Mouse (Mus musculus): ENCODE data around the gene Cntn4. TPM values are rescaled to one million over a fixed set of nuclear protein-coding genes. Genes with fewer than 3 reads are reported as not detected.

The Cntn4 gene
- polyA plus RNA-seq, 1 experiment = 13.2 TPM

DNA sequence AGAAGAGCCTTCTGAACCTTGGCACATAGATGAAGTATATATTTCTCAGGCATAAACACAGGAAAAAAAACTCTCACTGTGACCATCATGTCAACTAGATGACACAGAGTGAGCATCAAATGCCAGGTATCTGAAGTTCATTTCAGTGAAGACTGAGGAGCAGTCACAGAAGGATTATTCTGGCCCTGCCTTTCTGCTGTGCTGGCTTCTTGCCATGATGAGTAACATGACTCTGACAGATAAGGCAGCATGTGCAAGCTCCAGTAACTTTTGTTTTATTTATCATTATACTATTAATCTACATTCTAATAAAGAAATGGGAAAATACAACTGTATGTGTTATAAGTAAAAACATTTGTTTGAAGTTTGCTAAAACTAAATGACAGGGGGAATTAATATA lies 529.9 kb downstream of the Cntn4 start:
- TF ChIP-seq CTCF (IDR thresholded peaks at IDR 0.05; ENCODE audit: borderline replicate concordance, insufficient read depth, low read depth, low read length) (no peak), POLR2A (IDR thresholded peaks at IDR 0.05; ENCODE audit: borderline replicate concordance, insufficient read depth, low read length) (no peak)
- Histone ChIP-seq H3K27me3 (ENCODE audit: control insufficient read depth, insufficient read depth, low read length) (no peaks in the 10 kb centered on the region), H3K4me3 (replicated peaks; ENCODE audit: insufficient read depth, low read depth, low read length) (no peak overlapping the region), H3K27ac (ENCODE audit: insufficient read depth, low read length) (no peak overlapping the region), H3K4me1 (ENCODE audit: control insufficient read depth, insufficient read depth, low read length) (no peaks in the 10 kb centered on the region)
- peak in 1 of 2 experiments; percentile 39 for DNase-seq

GRCm38 (mm10) chr6:106213071-106213470 lies 535.6 kb downstream of the Cntn4 start:
- no peak overlapping the region for H3K4me3 ChIP-seq (replicated peaks; ENCODE audit: insufficient read depth, low read depth, low read length)
- no peaks in the 10 kb centered on the region for H3K27me3 ChIP-seq (ENCODE audit: control insufficient read depth, insufficient read depth, low read length)
- no peak for DNase-seq
- H3K27ac ChIP-seq (ENCODE audit: insufficient read depth, low read length) = no peak overlapping the region
- 96% methylated on average over 4 of the region's 4 CpGs for WGBS
- H3K4me1 ChIP-seq (ENCODE audit: control insufficient read depth, insufficient read depth, low read length) = no peaks in the 10 kb centered on the region
- TF ChIP-seq POLR2A (IDR thresholded peaks at IDR 0.05; ENCODE audit: borderline replicate concordance, insufficient read depth, low read length) (no peak), CTCF (IDR thresholded peaks at IDR 0.05; ENCODE audit: borderline replicate concordance, insufficient read depth, low read depth, low read length) (no peak)

DNA sequence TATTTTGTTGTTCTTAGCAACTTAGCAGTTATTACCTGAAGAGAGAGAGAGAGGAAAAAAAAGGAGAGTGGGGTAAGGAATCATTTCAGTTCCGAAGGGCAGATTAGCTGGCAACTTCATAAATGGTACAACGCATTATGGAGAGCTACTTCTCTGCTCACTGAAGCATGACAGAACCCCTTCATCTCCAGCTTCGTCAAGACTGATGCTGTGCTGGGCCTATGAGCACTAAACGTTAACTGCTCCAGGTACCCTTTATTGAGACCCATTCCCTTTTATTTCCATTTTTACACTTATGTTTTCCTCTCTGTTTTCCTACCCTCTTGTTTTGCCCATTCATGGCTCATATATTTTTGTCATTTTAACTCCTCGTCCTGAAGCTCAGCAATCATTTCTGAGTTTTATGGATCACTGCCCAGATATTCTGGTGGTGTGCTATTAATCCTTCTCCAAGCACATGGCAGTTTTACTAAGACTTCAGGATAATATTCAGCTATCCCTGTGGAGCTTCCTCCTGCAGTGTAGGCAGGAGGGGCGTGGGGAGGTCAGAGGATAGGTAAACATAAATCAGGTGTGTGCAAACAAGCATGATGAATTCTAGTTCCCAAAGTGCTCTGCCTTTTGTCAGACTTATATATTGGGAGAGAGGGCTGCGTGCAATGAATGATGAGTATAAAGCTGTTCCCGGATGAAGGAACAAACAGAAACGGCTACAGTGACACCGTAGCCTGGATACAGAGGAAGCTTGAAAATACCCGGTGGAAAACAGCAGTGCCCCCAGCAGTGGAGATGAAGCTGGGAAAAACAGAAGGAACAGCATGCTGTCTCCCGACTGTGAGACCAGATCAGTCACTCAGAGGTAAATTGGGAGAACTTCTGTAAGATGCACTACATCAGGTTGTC lies 559.8 kb downstream of the Cntn4 start:
- H3K4me1 ChIP-seq (ENCODE audit: control insufficient read depth, insufficient read depth, low read length) = no peaks in the 10 kb centered on the region
- DNase-seq = peak in 1 of 2 experiments; percentile 8
- WGBS = 52% methylated on average over 12 of the region's 12 CpGs

DNA sequence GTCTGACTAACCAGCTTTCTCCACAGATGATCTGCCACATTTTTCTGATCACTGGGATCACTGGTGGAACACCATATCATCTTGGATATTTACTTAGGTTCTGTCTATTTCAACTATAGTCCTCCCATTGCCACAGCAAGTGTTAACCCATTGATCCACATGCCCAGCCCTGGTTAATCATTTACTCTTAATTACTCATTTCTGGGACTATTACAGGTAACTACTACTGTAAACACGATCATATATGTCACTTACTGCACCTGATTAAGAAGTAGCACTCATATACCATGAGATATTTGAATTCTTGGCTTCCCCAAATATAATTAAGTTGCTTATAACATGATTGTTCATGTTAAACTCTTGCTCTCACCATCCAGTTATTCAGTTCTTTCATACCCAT lies 564.1 kb downstream of the Cntn4 start:
- no peaks in the 10 kb centered on the region for H3K27me3 ChIP-seq (ENCODE audit: control insufficient read depth, insufficient read depth, low read length)
- no peak overlapping the region for H3K4me3 ChIP-seq (replicated peaks; ENCODE audit: insufficient read depth, low read depth, low read length)
- DNase-seq = no peak
- no peaks in the 10 kb centered on the region for H3K4me1 ChIP-seq (ENCODE audit: control insufficient read depth, insufficient read depth, low read length)
- 85% methylated on average over 1 of the region's 1 CpGs for WGBS
- TF ChIP-seq POLR2A (IDR thresholded peaks at IDR 0.05; ENCODE audit: borderline replicate concordance, insufficient read depth, low read length) = no peak
- no peak for TF ChIP-seq CTCF (IDR thresholded peaks at IDR 0.05; ENCODE audit: borderline replicate concordance, insufficient read depth, low read depth, low read length)
- no peak overlapping the region for H3K27ac ChIP-seq (ENCODE audit: insufficient read depth, low read length)

More for the DNA sequence above, 559.8 kb downstream of the Cntn4 start:
- no peak overlapping the region for H3K27ac ChIP-seq (ENCODE audit: insufficient read depth, low read length)
- TF ChIP-seq POLR2A (IDR thresholded peaks at IDR 0.05; ENCODE audit: borderline replicate concordance, insufficient read depth, low read length) (no peak), CTCF (IDR thresholded peaks at IDR 0.05; ENCODE audit: borderline replicate concordance, insufficient read depth, low read depth, low read length) (no peak)
- H3K4me3 ChIP-seq (replicated peaks; ENCODE audit: insufficient read depth, low read depth, low read length) = no peak overlapping the region
- no peaks in the 10 kb centered on the region for H3K27me3 ChIP-seq (ENCODE audit: control insufficient read depth, insufficient read depth, low read length)

DNA sequence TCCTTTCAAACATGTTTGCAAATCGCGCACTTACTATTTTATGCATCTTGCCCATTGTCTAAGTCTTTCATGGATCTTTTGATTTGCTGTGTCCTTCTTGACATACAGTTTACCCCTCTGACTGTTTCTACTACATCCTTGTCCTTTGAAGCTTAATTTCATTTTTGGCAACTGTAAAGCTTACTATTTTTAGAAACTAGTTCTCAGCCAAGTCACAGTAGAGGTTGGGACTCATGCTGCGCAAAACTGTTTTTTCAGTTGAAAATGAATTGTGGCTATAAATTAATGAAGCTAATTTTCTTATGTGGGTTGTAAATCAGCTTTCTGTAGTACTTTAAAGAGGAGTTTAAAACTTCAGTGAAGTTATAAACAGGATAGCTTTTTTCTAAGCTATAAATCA lies 585.9 kb downstream of the Cntn4 start:
- Histone ChIP-seq H3K4me1 (ENCODE audit: control insufficient read depth, insufficient read depth, low read length) (peaks cover 9% of the 10 kb centered on the region; the same call in 1 of the 2 replicates), H3K27ac (ENCODE audit: insufficient read depth, low read length) (no peak overlapping the region; the same call in 1 of the 2 replicates), H3K27me3 (ENCODE audit: control insufficient read depth, insufficient read depth, low read length) (no peaks in the 10 kb centered on the region), H3K4me3 (replicated peaks; ENCODE audit: insufficient read depth, low read depth, low read length) (no peak overlapping the region)
- no peak for TF ChIP-seq CTCF (IDR thresholded peaks at IDR 0.05; ENCODE audit: borderline replicate concordance, insufficient read depth, low read depth, low read length)
- TF ChIP-seq POLR2A (IDR thresholded peaks at IDR 0.05; ENCODE audit: borderline replicate concordance, insufficient read depth, low read length) = no peak
- WGBS = 41% methylated on average over 3 of the region's 3 CpGs
- DNase-seq = peak; percentile 47 to 79

DNA sequence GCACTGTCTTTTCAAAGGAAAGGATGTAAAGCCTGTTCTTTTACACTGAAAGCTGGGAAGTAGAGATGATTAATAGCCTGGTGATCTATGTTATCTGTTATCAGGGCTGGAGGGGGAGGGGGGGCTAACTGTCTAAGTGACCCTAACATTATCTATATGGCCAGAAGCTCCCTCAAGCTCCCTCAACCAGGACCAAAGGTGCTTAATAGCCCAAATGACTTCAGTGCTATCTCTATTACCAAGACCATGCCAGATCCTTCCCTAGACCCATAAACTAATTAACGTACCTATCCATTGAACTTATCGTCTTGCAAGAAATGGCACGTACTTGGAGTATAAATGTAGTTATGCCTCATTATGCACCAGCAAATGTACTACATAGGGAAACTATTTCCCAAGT lies 588.0 kb downstream of the Cntn4 start:
- DNase-seq = no peak
- H3K4me3 ChIP-seq (replicated peaks; ENCODE audit: insufficient read depth, low read depth, low read length) = no peak overlapping the region
- no peaks in the 10 kb centered on the region for H3K27me3 ChIP-seq (ENCODE audit: control insufficient read depth, insufficient read depth, low read length)
- no peak overlapping the region for H3K27ac ChIP-seq (ENCODE audit: insufficient read depth, low read length)
- peaks cover 9% of the 10 kb centered on the region; the same call in 1 of the 2 replicates for H3K4me1 ChIP-seq (ENCODE audit: control insufficient read depth, insufficient read depth, low read length)
- WGBS = 98% methylated on average over 3 of the region's 3 CpGs
- TF ChIP-seq POLR2A (IDR thresholded peaks at IDR 0.05; ENCODE audit: borderline replicate concordance, insufficient read depth, low read length) (no peak), CTCF (IDR thresholded peaks at IDR 0.05; ENCODE audit: borderline replicate concordance, insufficient read depth, low read depth, low read length) (no peak)

- no peaks in the 10 kb centered on the region for H3K27me3 ChIP-seq (ENCODE audit: control insufficient read depth, insufficient read depth, low read length)
- TF ChIP-seq CTCF (IDR thresholded peaks at IDR 0.05; ENCODE audit: borderline replicate concordance, insufficient read depth, low read depth, low read length) (no peak), POLR2A (IDR thresholded peaks at IDR 0.05; ENCODE audit: borderline replicate concordance, insufficient read depth, low read length) (no peak)
- WGBS = 87% methylated on average over 2 of the region's 2 CpGs
These were observed 588.8 kb downstream of the Cntn4 start for GRCm38 (mm10) chr6:106266304-106266703.

DNA sequence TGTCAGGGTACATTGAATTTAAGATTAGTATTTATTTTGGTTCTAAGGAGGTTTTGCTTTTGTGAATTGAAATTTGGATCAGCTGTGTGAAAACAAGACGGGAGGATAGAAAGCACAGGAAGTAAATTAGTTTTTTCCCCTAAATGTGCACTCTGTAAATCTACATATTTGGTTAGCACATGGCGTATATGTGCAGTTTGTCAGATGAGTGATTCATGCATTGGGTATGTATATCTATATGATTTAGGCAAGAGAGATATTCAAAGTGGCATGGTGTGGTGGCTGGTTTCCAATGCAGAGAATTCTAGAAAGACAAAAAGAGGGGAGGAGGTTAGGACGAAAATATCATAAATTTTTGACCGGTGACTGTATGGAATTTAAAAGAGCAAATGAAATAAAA lies 591.3 kb downstream of the Cntn4 start:
- Histone ChIP-seq H3K4me1 (ENCODE audit: control insufficient read depth, insufficient read depth, low read length) (peaks cover 4% of the 10 kb centered on the region; the same call in 1 of the 2 replicates), H3K27me3 (ENCODE audit: control insufficient read depth, insufficient read depth, low read length) (no peaks in the 10 kb centered on the region), H3K4me3 (replicated peaks; ENCODE audit: insufficient read depth, low read depth, low read length) (no peak overlapping the region), H3K27ac (ENCODE audit: insufficient read depth, low read length) (no peak overlapping the region)
- TF ChIP-seq CTCF (IDR thresholded peaks at IDR 0.05; ENCODE audit: borderline replicate concordance, insufficient read depth, low read depth, low read length) = no peak
- no peak for TF ChIP-seq POLR2A (IDR thresholded peaks at IDR 0.05; ENCODE audit: borderline replicate concordance, insufficient read depth, low read length)
- no peak for DNase-seq
- 93% methylated on average over 4 of the region's 4 CpGs for WGBS

More at GRCm38 (mm10) chr6:106266304-106266703, 588.8 kb downstream of the Cntn4 start:
- no peak overlapping the region for H3K4me3 ChIP-seq (replicated peaks; ENCODE audit: insufficient read depth, low read depth, low read length)
- peaks cover 9% of the 10 kb centered on the region; the same call in 1 of the 2 replicates for H3K4me1 ChIP-seq (ENCODE audit: control insufficient read depth, insufficient read depth, low read length)
- no peak overlapping the region for H3K27ac ChIP-seq (ENCODE audit: insufficient read depth, low read length)
- DNase-seq = no peak

All from cerebellum, adult 2 months (tissue).